Mouse (Mus musculus): ENCODE results near the gene Cyp17a1.
A peak's percentile ranks its signal among the peaks of the same experiment; 100 is the strongest.

Cyp17a1 gene

DNA sequence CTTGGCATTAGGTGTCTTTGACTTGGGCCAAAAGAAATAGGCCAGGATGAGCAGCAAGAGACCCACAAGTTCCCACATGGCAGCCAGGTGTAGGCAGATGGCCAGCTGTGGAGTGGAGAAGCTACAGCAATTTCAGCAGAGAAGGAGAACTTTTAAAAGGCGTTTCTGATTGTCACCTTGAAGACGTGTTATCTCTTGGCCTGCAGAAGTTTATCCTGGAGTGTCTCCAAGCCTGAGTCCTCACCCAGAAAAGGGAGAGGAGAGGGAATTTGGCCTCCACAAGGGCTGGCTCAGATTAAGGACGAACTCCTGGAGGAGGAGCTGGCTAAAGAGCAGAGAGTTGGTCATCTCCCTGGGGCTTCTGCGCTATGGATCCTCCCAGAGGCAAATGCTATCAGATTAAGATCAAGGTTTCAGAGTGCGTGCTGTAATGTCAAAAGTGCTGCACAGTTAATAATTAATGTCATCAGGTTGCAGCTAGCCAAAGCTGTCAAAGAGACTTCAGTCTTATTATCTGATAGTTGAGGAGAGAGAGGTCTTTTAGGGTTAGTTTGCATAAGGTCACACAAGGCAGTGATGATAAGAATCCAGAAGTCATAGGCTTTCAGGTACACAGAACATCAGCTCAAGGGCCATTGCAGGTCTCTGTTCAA, at the start of gene Cyp17a1:
Cyp17a1 (minus strand) TSS at position 407 of the 653 bp plus-strand sequence.
- DNase-seq: no peak

DNA sequence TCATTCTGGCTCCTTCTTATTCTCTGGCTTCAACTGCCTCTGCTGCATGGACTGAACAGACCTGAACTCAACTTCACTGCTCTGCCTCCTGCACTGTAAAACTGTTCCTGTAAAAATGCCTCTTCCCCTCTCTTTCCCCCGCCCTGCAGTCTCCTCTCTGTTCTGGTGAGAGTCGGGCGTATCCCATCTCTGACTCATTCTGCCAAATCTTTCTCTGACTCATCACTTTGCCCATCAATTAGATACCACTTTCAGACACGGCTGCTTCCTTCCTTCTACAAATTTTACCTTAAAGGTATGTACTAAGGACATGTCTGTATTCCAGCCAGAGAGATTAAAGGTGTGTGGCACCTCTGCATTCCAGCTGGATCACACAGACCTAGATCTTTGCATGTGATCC, 45.2 kb upstream of the Cyp17a1 start:
- no peak for DNase-seq

DNA sequence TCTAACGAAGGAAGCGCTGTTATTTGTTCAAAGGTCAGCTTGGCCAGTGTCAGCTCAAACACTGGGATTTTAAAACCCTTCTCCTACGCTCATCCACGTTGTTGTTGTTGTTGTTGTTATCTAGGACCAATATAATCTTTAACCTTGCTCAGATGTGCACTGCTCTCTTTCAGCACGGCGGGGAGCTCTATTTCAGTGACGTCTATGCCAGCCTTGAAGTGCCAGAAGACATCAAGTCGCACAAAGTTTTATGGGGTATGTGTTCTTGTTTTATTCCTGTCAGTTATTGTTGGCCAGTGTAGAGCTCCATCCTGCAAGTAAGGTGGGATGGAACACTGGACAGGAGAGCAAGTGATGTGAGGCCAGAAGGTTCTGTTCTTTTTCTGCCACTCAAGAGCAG, 42.0 kb upstream of the Cyp17a1 start:
- no peak for DNase-seq

GRCm38 (mm10) chr19:46714234-46714633, 41.3 kb upstream of the Cyp17a1 start:
- no peak for DNase-seq

- DNase-seq: no peak
Measured at GRCm38 (mm10) chr19:46710614-46711013, 37.6 kb upstream of the Cyp17a1 start.

DNA sequence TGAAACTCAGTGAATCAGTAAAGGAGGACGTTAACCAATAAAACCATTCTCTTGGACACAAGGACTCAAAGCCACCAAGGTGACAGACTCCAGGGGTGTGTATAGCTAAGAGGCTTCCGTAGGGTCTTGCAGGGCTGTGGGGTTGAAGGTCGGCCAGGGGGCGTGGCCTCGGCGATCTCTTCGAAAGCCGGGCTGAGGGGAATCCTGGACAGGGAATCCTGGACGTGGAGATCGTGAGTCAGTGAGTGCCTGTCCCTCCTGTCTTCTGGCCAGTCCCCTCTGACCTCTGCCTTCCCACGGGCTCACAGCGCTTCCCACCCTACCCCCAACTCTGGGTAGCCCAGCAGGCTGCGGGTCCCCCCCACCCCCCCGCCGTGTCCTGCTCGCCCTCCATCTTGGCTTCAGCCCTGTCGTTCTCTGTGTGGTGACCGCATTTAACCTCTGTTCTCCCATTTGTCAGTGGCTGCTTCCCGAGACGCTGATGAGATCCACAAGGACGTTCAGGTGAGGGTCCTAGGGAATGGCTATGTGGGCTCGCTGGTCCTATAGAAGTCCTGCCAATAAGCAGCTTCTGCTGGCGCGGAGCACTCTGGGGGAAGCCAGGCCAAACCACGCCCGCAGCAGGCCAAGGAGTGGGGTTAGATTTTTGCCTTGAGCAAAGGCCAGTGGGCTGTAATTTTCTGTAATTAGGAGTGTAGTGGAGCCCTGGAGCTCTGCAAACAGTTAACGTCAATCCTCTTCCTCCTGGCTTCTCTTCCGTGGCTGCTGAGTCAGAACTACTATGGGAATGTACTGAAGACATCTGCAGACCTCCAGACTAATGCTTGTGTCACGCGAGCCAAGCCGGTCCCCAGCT, 34.6 kb upstream of the Cyp17a1 start, which contains the start of gene As3mt:
As3mt (plus strand) TSS at position 163 of the 856 bp plus-strand sequence.
- DNase-seq: peak; percentile 40

GRCm38 (mm10) chr19:46706540-46707295, 33.7 kb upstream of the Cyp17a1 start:
- no peak for DNase-seq

- DNase-seq: no peak
Measured at GRCm38 (mm10) chr19:46705779-46706495, 33.0 kb upstream of the Cyp17a1 start.

DNA sequence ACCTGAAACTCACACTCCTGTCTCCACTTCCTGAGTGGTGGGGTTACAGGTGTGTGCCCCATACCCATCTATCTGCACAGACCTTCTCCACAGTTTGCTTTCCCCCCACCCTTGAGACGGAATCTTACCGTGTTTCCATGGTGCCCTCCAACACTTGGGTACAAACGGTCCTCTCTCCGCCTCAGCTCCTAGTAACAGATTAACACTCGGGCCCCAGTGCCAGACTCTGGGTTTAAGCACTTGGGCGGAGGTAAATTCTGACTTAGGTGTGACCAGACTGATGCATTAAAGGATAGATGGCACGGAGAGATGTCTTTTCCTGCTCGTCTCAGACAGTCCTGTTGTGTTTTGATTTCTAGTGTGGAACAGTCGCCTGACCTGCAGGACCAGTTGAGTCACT, 28.2 kb upstream of the Cyp17a1 start:
- no peak for DNase-seq

- no peak for DNase-seq
Measured at GRCm38 (mm10) chr19:46699011-46699481, 26.1 kb upstream of the Cyp17a1 start.

- DNase-seq: no peak
Measured at GRCm38 (mm10) chr19:46697840-46698517, 25.0 kb upstream of the Cyp17a1 start.

DNA sequence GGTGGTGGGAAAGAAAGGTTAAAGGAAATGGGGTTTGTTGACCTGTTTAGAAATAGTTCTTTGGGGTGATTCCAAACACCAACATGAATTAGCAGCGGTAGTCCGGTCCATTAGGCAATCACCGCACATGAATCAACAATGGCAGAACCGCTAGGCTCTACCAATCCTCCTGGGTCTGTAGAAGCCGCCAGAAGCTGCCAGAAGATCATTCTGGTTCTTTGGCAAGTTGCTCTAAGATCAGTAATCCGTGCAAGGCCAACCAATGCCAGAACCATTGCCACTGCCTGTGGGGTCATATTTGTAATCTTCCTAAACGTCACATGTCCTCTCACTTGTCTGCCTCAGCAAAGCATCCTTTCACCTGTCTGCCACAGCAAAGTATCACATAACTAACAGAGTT, 24.0 kb upstream of the Cyp17a1 start:
- no peak for DNase-seq

DNA sequence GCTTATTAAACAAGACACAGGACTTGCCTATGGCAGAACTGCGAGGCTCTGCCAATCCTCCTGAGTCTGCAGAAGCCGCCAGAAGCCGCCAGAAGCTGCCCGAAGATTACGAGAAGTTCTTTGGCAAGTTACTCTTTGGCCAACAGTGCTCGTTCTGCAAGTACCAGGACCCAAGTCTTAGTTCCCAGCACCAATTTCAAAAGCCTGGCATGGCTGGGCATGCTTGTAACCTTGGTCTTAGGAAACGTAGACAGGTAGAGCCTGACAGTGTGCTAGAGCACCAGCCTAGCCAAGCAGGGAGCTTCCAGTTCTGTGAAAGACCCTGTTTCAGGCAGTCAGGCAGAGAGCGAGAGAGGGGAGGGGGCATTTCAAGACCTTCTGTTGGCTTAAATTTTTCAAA, 23.5 kb upstream of the Cyp17a1 start:
- DNase-seq: no peak

DNA sequence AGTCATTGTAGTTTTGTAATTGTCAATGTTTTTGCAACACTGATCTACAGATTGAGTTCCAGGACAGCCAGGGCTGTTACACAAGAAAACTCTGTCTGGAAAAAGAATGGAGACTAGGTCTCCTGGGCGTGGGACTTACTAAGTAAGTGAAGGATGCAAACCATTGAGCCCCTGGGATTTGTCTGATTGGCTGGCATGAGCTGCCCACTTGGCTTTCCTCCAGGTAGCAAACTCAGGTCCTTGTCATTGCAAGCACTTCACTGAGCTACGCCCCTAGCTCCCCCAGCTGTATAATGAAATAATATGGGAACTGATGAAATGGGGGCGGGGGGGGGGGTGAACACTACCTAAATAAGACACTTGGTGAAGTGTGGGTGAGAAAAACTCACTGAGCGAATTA, 20.2 kb upstream of the Cyp17a1 start:
- DNase-seq: no peak

DNA sequence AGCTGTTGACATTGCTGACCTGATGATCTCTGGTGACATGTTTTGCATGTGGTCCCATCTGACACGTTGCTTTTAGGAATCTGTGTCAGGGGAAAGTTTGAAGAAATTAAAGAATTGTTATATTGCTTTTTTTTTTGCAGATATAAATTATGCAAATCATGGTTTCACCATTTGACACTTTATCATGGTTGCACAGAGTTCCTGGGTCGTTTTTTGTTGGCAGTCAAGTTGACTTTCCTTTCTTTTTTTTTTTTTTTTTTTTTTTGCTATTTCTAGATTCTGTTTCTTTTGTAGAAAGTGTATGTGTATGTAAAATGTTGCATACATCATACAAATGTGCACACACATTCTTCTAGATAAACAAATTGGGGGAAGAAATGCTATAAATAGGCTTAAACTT, 18.1 kb upstream of the Cyp17a1 start:
- DNase-seq: no peak

DNA sequence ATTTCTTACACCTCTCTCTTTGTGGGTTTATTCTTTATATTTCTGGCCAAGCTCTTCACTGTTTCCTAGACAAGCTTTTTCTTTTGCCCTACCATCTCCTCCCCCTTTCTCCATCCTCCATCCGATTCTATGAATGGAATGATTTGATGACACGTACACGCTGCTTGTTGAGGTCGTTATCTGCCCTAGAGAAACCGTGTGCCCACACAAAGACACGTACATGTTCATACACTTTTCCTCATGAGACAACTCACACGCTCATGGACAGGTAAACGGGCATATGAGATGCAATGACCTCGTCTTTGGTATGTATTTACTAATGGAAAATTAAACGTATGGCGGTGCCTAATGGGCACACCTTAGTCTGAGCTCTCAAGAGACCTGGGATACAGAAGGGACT, 17.4 kb upstream of the Cyp17a1 start:
- no peak for DNase-seq

DNA sequence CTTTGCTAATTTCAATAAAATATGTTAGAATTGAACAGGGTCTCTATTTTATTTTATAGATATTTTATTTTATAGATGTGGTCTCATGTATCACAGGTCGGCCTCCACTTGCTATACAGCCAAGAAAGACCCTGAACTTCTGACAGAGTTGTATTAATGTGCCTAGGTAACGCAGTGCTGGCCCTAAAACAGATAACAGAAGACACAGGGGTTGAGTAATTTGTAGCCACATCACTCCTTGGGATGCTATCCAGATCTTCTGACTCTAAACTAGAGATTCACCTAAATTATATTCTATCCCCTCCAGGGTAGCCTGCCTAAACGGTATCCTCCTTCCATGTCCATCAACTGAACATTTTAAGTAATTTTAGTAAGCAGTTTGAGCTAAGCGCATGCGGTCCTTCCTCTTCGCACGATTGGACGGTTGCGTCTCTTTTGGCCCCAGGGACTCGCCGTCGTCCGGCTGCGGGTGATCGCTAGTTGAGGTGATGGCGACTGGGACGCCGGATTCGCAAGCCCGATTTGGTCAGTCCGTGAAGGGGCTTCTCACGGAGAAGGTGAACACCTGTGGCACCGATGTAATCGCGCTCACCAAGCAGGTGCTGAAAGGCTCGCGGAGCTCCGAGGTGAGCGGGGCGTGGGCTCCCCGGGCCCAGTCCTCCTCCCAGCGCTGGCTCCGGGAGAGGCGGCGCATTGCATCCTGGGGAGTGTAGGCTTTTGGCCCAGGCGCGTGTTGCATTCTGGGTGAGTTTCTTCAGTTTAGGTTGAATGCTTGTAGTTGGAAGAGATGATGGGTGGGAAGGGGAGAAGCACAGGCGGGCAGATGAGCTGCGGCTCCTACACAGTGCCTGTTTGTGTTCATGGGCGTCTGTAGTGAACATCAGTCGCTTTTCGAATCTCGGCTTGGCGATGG, 16.7 kb upstream of the Cyp17a1 start, which contains the start of gene Borcs7:
Borcs7 (plus strand) TSS at position 447 of the 913 bp plus-strand sequence.
- DNase-seq: peak; percentile 83

- no peak for DNase-seq
Measured at GRCm38 (mm10) chr19:46679720-46680383, 6.9 kb upstream of the Cyp17a1 start.

- DNase-seq: no peak
Measured at GRCm38 (mm10) chr19:46675641-46676040, 2.7 kb upstream of the Cyp17a1 start.

DNA sequence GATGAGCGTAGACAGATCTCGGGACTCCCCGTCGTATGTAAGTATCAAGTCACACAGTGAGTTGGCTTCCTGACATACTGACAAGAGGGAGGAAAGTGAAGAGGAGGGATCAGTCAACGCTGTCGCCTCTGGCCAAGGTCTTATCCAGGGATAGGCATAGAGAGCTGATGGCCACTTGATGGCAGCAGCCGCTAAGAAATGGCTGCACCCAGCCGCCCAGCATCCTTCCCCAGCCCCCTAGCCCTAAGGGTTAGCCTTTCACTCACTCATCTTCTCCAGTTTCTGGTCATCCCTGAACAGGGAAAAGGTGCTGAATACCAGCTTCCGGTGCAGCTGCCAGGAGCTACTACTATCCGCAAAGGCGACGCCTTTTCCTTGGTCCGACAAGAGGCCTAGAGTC, 2.3 kb downstream of the Cyp17a1 start:
- peak; percentile 69 for DNase-seq
